Mouse (Mus musculus) mature B cell (primary cell): ENCODE results near the gene Comp.

Experiments
- in situ Hi-C: fragments of 300-500 bp; cut with MboI; formaldehyde crosslinking; loops from 2 replicates; pipeline ENCODE4 v1.14.3; 2019

The Comp gene

DNA sequence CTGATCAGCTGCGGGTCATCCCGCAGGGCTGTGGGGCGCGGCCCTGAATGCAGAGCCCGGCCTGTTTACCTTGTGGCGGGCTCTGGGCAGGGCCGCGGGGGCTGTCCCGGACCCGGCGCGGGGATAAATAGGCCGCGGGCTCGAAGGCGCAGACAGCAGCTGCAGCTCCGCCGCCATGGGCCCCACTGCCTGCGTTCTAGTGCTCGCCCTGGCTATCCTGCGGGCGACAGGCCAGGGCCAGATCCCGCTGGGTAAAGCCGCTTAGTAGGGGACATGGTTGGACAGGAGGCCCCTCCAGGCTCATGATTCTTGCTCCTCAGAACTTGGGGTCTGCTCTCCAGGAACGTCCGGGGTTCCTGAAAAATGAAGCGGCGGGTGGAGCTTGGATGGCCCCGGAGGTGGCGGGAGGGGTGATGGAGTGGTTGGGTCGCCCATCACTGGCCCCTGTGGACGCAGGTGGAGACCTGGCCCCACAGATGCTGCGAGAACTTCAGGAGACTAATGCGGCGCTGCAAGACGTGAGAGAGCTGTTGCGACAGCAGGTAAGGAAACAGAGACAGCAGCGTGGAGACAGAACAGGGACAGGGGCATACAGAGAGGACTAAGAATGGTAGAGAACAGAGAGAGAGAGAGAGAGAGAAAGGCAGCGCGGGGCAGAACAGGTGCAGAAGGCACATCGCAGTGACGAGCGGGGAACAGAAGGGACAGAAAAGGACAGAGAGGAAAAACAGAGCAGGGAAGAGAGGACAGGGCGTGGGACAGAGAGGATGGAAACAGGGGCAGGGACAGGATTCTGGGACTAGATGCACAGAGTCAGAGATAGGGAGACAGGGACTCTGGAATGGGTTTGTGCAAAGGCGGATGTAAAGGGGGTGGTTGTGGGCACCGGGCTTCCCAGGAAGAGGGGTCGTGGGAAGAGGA lies at the start of gene Comp:
Gene Comp (plus strand): TSS at position 162 of the 921 bp plus-strand sequence.
- in situ Hi-C loops, result no loop called here

DNA sequence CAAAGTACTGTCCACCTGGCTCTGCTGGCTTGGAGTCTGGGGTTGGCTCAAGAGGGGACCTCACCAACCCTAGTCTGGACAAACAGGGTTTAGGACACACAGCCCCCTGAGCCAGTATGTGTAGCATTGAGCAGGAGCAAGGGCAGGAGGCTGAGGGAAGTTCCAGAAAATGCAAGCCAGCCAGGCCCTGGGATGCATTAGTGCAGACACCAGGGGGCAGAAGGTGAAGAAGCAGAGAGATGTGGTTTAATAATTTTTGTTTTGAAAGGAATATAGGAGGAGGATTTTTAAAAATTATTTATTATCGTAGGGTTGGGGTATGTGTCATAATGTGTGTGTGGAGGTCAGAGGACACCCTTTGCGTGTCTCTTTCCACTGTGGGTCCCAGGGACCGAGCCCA lies 49.6 kb upstream of the Comp start:
- in situ Hi-C loops, result no loop called here

DNA sequence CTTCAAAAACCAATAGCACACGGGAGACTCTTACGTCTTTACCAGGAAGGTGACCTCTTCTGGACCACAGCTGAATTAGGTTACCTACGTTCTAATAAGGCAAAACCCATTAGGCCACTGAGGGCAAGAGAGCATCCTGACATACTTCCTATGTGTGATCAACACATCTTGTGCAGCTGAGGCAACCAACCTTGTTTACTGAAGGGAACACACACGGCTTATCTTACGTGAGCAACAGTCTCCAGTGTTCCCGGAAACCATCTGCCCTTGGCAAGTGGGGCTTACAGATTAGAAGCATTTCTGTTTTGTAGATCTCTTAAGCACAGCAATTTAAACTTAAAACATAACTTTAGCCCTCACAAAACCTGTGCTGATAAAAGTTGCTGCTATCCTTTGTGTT lies 45.8 kb upstream of the Comp start:
- in situ Hi-C loops, result no loop called here

DNA sequence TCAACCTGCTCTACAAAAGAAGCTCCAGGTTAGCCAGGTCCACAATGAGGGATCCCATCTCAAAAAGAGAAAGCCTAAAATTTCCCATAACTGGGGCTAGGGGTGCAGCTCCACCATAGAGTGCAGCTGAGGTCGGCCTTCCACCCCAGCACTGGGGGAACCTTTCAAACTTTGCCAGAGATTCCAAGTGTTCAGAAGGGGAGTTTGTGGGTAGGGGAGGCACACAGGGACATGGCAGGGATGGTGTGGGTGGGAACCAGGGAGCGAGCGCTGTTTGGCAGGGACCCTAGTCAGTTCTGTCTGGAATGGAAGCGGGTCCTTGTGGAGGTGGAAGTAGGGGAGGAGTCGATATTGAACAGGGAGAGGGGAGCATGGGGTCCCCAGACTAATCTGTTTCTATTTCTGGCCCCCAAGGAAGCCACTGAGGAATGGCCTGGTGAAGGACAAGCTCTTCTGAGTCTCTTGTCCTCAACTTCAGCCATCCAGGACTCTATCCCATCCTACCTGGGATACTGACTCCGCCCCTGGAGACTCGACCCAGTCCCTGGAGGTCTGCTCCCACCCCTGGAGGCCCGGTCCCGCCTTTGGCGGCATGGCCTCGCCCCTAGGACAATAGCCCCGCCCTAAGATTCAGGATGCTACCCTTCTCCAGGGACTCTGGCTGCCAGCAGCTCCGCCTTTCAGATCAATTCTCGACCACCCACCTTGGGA lies 44.1 kb upstream of the Comp start, which contains the start of gene Gdf1:
Gene Gdf1 (plus strand): TSS at position 694 of the 711 bp plus-strand sequence.
- in situ Hi-C loops, result no loop called here

DNA sequence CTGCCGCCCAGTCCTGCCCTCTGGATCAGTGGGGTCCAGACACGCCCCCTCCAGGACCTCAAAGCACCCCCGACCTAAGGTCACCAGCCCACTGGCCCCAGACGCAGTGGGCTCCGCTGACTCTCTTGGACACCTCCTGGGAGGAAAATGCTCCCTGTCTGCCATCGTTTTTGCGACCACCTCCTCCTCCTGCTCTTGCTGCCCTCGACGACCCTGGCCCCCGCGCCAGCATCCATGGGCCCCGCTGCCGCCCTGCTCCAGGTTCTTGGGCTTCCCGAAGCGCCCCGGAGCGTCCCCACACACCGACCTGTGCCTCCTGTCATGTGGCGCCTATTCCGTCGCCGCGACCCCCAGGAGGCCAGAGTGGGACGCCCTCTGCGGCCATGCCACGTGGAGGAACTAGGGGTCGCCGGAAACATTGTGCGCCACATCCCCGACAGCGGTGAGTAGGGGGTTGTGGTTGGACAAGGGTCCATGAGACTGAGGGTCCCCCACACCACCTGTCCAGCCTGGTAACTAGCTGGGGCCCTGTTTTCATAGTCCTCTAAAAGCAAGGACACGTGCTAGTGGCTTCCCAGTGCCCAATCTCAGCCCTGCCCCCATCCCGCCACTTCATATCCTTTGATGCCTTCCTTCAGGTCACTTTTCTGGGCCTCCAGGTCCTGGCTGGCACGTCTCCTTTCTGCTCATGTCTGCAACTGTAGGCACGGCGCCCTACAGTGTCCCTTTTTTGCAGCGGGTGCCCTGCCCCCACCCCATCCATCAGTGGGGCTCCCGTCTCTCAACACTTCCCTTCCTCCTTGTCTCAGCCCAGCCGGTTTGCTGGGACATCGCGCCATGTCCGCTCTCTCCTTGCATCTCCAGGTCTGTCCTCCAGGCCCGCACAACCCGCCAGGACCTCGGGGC lies 43.3 kb upstream of the Comp start:
- in situ Hi-C loops, result no loop called here

DNA sequence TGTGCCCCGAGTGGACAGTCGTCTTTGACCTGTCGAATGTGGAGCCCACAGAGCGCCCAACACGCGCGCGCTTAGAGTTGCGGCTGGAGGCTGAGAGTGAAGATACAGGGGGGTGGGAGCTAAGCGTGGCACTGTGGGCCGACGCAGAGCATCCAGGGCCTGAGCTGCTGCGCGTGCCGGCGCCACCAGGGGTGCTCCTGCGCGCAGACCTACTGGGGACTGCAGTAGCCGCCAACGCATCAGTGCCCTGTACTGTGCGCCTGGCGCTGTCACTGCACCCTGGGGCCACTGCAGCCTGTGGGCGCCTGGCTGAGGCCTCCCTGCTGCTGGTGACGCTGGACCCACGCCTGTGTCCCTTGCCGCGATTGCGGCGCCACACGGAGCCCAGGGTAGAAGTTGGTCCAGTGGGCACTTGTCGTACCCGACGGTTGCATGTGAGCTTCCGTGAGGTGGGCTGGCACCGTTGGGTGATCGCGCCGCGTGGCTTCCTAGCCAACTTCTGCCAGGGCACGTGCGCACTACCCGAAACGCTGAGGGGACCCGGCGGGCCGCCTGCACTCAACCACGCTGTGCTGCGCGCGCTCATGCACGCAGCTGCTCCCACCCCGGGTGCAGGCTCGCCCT lies 42.5 kb upstream of the Comp start:
- in situ Hi-C loops, result no loop called here

DNA sequence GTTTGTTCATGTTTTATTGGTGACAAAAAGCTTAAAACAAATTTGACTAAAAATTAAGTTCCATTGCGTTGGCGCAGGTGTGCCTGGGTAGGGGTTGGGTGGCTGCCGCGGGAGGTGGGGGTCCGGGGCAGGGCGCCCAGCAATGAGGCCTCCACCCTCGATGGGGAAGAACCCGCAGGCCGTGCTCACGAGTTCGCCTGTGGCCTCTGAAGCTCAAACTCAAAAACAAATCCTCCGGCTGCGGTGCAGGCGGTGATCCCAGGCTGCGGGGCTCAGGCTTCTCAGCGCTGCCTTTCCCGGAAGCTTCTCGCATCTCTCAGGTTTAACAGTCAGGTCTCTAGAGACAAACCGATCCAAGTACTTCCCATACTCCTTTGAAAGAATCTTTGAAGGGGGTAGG lies 41.8 kb upstream of the Comp start:
- in situ Hi-C loops, result no loop called here

DNA sequence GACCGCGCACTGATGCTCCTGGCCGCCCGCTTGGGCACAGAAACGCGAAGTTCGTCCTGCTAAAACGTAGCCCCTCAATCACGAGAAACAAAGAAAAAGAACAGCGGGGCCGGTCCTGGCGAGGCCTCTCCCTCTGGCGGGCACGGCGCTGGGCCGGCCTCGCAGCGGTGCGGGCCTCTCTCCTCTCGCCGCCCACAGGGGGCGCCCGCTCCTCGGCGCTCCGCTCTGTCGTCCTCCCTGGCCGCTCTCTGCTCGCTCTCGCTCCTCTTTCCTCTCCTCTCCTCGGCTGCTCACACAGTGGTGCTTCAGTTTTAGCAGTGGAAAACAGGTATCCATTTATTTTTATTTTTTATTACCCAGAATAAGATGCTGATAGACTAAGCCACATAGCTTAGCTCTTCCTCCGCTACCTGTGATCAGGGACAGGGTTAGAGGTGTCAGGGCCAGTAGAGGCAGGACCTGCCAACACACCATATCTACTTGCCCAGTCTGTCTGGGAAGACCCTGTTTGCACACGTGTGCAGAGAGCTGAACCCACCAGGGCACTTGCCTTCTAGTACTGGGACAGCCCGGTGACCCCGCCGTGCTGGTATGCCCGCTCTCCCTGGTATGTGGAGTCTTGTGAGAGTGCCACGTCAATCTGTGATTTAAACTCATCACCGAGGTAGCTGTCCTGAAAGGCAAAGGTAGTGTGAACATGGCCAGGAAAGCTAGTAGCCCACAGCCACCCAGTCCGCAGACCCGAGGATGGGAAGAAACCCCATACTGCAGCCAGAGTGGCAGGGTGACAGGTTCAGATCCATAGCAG lies 41.1 kb upstream of the Comp start:
- in situ Hi-C loops, result no loop called here

DNA sequence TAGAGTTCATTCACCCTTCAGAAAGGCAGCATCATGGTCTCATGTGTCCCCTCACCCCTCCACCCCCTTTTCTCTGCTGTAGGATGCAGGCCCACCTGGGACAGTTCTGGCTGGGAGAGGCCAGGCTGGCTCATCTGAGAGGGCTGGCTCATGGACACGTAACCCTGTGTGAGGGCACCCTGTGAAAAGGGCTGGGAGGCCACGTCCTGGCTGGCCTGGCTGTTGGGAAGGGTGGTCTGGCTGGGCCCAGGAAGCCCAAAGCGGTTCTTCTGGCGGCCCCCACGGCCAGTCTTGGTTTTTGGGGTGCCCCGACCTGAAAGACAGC lies 40.5 kb upstream of the Comp start:
- in situ Hi-C loops, result no loop called here

DNA sequence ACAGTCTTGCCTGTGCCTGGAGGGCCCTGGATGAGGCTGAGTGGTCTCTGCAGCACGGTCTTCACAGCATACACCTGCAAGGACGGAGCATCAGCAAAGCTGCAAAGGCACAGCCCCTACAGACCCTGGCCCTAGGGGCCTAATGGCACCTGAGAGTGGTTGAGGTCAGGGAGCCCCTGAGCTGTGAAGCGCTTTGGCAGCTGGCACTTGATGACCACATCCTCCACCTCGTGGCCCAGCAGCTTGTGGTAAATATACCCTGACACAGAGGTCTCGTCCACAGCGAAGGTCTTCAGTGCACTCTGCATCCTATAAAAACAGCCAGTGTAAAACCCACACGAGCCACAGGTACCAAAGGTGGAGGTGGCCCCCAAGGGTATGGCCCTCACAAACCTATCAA lies 34.4 kb upstream of the Comp start:
- in situ Hi-C loops, result no loop called here

DNA sequence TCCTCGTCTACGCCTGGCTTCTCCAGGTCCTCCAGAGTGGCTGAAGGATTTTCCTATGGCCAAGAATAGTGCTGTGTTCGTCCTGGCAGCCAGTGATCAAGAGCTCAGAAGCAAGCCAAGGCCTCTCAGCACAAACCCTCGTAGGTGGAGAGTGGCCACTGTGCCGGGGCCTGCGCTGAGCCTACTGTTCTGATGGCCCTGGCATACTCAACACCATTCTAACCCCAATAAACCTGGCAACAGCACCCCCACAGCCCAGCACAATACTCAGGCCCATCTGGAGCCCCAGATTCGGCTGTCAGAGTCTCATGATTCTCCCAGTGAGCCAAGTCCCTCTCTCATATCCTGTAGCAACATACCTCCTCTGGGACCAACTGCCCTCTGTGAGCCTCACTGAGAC lies 32.7 kb upstream of the Comp start:
- in situ Hi-C loops, result no loop called here

DNA sequence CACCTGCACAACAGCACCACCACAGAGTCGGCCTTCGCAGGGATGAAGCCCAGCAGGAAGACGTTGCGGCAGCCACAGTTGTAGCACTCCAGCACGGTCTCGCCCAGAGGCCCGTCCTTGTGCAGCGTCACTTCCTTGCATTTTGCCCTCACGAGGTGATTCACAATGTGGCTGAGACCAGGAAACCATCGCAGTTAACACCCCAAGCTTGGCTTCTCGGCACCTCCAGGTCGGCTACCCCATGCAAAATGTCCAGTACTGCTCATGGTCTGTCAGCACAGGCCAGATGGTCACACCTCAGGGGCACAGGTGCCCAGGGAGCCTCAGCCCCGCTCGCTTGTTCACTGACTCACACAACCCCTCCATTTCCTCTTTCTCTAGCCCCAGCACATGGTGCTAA lies 31.4 kb upstream of the Comp start:
- in situ Hi-C loops, result no loop called here

DNA sequence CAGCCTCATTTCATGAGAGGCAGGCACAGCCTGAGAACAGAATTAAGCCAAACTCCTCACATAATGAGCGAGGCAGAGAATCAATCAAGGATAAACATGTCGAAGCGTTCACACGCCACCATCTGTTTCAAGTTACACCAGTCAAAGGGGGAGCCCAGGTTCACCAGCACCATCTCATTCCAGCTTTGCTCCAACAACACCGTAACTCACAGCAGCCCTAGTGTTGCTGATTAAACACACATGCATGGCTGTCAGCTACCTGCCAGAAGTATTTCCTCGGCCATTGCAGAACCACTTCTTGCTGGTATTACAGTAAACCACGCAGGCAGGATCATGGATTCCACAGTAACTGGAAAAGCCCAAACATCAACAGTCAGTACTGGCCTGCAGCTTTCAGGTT lies 30.3 kb upstream of the Comp start:
- in situ Hi-C loops, result no loop called here

DNA sequence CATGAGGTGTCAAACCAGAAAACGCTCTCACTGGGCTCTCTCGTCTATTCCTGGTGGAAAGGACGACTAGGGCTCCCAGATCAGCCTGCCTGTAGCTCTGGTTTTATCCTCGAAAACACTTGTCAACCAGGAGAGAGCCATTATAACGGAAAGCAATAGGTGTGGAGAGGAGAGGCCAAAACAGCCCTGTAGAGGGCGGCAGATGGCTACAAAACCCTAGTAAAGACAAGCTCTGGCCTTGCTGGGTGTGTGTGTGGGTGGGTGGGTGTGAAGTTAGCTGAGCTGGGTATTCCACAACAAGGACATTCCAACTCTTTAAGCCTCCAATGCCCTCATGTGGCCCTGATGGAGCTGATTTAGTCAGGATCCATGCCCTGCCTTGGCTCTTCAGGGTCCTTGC lies 29.7 kb upstream of the Comp start:
- in situ Hi-C loops, result no loop called here

DNA sequence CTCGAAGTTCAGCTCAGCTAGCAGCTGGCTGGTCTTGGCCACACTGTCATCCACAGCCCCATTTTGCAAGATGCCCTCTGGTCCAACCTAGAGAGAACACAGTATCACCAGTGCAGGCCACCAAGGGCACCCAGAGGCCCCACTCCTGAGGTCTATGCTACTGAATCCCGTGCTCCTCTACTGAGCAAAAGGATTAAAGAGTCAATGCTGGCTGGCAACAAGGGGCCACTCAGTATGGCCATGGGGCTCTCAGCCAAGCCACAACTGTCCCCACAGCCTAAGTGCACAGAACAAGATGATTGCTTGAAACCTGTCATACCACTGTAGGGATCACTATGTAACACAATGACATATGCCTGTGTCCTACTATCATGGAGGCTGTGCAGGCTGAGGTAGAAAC lies 29.1 kb upstream of the Comp start:
- in situ Hi-C loops, result no loop called here

DNA sequence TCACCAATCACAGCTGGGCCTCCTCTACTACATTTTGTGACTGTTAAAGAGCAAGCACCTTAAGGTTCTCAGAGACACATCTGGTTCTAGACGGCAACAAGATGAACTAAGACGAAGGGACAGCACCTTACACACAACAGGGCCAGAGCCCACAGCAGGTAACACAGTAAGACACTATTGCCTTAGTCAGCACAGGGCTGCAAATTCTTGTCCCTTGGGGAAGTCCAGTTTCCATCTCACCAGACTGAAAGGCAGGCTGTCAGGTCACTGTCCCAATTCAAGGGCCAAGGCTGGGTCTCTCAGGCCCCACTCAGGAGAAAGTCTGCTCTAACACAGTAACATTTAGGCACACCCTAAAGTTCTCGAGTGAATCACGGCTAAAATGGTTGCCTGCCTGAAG lies 25.9 kb upstream of the Comp start:
- in situ Hi-C loops, result no loop called here

DNA sequence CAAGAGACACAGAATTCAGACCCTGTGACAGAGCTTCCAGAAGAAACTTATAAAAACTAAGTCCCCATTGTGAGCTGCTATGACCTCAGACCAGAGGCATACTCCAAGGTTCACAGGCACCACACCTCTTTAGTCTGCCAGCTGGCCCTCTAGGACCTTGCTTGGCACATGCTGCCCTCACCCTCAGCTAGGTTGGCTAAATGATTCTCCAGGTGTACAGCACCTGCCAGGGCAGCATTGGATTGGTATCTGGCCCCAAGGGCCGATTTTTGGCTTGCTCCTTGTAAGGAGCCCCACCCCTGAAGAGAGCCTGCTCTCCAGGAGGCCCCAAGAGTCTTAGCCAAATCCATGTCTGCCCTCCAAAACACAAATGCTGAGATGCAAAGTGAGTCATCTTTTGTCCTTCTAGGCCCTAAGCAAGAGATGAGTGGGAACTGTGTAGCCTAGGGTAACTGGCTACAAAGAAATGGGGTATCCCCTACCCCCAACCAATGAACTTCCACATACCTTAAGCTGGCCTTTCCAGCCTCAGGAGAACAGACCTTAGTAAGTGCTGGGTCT lies 25.4 kb upstream of the Comp start:
- in situ Hi-C loops, result no loop called here

DNA sequence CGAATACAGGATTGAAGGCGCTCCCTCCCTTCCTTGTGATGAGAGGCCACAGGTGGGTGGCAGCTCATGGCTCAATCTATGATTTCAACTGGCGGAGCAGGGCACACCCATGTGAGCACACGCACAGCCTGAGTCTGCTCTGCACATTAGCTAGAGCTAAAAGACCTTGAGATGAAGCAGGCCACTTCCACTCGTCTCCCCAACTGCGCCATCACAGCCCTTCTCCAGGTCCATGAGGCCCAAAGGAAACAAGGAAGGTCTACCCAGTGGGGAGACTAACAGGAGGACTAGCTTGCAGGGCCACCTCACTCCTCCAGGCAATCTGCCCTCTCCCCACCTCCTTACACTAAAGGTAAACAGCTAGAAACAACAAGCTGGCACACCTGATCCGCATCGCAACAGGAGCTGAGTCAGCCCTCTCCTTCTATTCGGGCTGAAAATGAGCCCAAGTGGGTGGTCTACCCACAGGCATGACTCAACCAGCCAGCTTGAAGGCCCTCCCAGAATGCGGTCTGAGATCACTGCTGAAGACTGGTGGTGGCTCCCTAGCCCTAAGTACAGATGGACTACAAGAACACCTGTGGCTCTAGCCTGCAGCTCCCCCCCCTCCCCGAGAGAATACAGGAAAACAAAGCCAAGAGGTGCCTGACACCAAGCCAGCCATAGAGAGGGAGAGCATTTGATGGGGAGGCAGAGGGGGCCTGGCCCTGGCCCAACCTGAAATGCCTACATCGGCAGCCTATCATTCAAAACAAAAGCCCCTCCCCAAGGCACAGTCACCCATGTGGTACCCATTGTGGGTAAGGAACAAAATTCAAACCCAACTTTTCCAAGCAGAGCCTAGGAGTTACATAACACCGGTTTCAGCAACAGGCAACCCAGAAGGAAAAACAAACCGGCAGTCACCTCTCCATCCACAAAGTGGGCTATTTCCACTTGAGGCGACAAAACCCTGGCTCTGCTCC lies 22.0 kb upstream of the Comp start:
- in situ Hi-C loops, result no loop called here

DNA sequence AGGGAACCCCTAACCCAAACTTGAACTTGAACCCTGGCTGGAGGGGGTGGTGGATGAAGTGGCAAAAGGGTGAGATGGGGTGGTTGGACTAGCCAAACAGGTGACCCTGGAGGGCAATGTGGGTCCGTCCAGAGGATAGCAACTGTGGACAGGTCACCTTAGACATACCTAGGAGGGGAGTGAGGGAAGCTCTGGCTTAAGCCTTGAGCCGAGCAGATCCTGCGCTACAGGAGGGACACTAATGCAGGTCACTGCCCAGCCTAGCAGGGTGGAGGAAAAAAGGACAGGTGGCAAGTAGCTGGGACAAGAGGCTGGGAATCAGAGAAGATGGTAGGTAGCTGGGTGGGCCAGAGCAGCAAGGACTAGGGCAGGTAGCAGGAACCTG lies 21.4 kb upstream of the Comp start:
- in situ Hi-C loops, result no loop called here
